Mouse (Mus musculus) urinary bladder, postnatal 36 days (tissue): ENCODE data around the gene Slc16a12.
"Not testable (repeated sequence)": the region's sequence is repeated elsewhere in the genome, so short reads cannot be mapped to it uniquely, and the experiment has no call there.

Experiments used
- DNase-seq, 2 experiments: peaks; one replicate each; pipeline ENCODE4 v3.0.0; 2022; ENCODE audit warnings: low spot score in 2 of 2, mixed read lengths in 1 of 2

Gene Slc16a12

DNA sequence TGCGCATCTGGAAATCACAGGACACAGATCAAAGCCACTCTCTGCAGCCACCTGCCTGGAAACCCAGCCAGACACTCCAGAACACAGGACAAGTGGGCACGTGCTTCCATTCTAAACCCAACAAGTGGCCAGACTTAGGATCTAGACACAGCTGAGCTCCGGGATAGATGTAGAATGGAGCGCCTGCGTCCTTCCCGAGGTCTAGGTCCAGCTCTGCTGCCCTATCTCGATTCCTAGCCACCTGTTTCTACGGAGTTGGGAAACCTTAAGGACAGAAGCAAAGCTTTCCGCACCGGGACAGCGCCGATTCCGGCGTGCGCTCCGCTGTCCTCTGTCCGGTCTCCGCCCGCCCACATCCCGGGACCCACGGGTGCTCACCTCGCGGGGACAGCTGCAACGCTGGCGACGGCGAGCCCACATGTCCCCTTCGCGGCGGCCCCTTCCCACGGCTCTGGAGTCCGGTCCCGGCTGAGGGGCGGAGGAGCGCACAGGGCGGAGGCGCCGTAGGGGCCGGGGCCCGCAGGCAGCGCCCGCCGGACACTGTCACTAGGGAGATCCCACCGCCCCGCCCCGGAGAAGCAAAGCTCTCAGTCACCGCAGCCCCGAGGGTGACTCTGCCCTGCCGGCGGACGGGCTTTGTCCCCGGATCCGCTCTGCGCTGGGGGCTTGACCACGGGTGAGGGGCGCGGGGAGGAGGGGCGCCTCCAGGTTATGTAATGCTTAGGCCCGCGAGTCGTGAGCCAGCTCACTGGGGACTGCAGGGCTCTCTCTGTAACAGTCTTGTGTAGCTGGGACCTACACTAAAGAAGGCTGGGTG lies at the start of gene Slc16a12:
Gene Slc16a12 (minus strand): TSS at position 602 of the 817 bp plus-strand sequence.
- DNase-seq = peak in 1 of 2 experiments; percentile 11

DNA sequence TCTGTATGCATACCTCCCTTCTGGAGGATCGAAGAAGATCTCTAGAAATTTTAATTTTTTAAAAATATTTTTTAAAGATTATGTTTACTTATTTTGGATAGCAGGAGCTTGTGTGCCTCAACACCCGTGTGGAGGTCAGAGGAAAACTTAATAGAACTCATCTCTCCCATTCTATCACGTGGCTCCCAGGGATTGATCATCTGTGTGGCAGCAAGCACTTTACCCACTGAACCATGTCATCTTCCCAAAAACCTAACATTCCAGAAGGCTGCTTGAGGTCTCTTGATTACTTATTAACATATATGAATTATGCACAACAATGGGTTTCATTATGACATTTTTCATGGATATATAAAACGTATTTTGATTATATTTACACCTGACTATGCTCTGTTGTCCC lies 49.3 kb upstream of the Slc16a12 start:
- no peak for DNase-seq

DNA sequence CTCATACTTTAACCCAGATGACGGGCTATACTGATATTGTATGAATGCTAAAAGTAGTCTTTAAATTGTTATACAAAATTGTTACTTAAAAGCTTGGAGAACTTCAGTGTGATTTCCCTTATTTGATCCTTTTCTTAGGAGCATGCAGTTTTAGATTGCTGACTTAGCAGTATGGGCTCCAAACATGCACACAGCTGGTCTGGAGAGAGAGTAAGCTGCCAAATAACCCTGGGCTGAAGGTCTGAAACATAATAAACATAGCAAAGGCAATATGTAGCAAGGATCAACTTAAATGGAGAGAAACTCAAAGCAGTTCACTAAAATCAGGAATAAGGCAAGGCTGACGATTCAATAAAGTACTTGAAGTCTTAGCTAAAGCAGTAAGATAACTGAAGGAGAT lies 35.4 kb upstream of the Slc16a12 start:
- no peak for DNase-seq

DNA sequence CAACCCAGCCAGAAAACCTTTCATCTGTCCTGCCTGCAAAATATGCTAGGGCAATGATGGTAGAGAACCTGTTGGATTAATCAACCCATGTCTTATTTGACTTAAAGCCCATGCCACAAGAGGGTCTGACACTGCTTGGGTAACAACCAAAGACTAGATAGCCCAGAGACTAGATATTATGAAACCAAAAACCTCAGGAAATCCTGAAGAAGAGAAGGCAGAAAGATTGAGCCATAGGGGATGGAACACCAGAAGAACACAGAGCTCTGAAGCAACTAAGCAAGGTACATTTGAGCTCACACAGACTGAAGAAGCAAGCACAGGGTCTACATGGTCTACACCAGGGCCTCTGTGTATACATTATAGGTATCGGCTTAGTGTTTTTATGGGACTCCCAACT lies 31.9 kb upstream of the Slc16a12 start:
- no peak for DNase-seq

DNA sequence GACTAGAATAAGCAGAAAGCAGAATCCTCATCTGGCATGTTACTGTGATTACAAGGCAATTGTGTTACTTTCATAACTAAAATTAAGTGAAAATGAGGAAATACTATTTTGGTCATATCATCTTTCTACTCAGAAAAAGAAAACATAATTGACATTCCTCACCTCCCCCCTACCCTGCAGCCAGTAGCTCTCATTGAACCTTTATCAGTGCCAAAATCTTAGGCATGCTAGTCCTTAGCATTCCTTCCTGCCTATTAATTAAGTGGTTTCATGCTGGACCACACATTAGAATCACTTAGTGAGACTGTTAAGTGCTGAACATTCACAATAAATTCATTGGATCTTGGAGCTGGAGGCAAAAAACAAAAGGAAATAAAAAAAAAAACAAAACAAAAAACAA lies 31.0 kb upstream of the Slc16a12 start:
- DNase-seq = no peak

DNA sequence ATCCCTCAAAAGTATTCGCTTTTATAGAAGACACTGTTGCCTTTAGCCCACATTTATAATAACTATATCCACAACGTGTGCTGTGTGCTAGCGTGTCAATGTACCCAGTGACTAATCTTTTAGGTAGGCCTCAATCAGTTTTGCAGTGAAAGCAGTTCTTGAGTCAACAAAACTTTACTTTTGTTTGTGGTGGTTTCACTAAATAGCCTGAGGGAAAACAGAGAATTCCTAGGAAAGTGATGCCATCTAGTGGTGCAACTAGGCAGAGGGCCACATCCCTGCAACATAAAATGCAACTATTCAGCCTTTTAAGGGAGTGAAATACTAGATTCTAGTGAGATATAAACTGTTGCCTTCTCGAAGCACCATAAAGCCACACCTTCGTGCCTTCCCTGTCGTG lies 25.7 kb upstream of the Slc16a12 start:
- peak; percentile 51 for DNase-seq

DNA sequence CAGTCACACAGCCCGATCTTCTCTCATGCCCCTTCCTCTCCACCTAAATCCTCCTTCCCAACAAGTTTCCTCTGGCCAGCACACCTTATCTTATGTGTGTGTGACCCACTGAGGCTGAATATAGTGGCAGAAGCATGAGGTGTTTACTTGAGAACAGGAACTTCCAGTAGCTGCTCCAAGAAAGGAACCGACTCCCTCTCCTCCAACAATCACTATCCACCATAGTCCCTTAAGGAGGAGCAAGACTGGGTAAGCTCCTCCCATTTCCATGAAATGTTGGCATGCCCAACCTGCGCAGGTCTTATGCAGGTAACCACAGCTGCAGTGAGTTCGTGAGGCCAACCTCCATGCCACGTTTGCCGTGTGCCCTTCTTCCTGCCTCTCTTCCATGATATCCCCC lies 23.7 kb upstream of the Slc16a12 start:
- DNase-seq = no peak

DNA sequence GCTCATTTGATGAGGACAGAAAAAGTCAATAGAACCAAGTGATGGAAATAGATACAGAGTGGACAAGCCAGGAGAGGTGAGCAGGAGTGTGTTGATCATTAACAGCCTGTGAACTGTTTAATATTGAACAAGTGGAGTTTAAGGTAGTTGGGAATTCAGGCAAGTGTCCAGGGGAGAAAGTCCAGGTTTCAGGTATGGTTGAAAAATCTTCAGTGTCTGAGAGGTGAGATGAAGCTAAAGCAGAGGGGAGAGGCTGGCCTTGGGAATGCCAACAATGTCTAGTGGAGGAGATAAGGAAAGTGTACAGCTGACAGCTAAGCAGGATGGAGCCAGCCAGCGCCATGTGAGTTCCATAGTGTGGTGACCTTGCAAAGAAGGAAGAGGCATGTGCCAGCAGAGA lies 11.7 kb upstream of the Slc16a12 start:
- no peak for DNase-seq

DNA sequence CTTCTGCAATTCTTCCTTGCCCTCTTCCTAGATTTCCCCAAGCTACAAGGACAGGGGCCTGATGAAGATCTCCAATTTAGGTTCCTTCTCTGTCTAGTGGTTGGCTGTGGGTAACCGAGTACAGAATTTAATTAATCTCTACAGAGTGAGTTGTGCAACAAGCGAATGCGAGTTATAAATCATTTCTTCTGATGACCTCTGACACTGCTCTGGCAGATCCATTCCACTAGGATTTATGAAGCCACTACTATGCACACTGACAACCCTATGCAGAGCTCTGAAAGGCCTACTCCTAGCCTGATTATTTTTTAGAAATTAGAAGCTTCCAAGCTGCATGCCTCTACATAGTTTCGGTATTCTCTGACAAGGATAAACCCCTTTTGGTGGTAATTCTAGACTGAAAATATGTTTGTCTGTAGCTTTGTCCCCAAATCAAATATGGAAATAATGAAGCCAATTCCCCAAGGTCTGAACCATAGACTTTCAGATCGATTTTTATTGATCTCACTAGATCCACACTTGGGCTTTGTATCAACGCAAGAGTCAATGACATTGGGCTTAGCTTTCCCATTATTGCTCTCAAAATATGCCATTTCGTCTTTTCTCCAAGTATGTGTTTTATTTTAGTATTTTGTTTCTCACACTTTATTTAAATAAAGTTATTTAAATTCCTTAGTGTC lies 9.6 kb upstream of the Slc16a12 start:
- DNase-seq = no peak

DNA sequence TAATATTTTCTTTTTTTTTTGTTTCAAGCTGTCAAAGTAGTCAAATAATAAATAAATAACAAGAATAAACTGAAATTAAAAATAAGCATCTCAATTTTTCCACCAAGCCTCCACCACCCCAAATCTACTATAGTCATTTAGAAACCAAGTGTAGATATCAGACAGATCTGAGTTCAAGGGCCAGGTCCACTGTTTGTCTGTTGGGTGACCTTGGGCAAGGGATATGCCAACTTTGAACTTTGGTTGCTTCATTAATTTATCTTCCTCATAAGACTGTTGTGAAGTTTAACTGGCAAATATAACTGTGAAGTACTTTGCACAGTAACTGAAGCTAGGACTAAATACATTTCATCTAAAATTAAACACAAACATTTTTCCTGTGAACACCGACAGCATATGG lies 8.6 kb upstream of the Slc16a12 start:
- no peak for DNase-seq

DNA sequence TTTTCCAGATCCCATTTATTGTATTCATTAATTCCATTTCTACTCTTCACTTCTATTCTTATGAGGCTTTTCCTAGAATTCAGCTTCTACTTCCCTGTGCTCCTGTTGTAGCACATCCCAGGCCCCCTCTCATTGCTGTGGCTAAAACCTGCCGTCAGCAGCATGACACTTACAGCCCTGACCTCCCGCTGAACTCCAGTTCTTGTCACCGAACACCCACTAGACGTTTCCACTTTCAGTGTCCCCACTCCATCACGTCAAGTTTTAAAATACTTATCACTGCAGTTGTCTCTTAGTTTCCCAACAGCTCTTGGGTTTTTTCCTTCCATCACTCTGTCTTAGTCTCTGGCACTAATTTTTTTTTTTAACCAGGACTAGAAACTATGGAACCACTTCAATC lies 6.2 kb upstream of the Slc16a12 start:
- no peak for DNase-seq

DNA sequence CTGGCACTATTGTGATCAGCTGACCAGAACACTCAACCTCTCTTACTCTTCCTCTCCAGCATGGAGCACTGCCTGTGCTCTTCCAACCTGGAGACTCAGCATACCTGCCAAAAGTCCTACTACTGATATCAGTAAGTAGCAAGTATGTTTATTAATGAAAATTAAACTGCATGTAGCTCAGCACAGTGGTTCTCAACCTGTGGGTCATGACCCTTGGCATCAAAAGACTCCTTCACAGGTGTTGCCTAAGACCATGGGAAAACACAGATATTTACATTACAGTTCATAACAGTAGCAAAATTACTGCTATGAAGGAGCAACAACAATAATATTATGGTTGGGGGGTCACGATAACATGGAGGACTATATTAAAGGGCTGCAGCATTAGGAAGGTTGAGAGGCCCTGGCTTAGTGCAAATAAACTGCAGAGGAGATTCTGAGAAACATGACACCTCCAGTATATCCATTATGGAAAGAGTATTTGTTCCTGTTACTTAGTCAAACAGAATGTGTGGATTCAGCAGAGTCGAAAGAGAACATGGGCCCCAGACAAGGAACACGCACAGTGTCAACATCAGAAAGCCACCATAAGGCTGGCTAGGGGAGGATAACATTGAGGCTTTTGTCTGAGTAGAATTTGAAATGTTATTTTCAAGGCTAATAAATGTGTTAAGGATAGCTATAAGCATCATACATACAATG lies 5.5 kb upstream of the Slc16a12 start:
- no peak for DNase-seq

DNA sequence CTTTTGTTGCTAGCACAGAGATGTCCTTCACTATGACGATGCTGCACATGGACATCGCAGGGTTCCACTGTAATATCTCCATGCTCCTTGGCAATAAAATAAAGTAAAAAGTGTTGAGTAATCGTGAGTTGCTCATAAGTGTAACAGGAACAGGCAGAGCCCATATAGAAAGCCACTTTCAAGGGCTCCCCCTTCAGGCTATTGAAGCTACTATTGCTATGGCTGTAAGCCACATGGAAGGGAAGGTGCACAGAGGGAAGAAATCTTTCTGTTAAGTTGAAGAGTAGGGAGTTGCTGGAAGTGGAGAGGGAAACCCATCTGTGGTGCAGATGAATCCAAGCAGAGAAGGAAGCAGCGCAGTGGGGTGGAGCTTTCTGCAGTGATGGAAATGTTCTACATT lies 4.1 kb upstream of the Slc16a12 start:
- DNase-seq = no peak

DNA sequence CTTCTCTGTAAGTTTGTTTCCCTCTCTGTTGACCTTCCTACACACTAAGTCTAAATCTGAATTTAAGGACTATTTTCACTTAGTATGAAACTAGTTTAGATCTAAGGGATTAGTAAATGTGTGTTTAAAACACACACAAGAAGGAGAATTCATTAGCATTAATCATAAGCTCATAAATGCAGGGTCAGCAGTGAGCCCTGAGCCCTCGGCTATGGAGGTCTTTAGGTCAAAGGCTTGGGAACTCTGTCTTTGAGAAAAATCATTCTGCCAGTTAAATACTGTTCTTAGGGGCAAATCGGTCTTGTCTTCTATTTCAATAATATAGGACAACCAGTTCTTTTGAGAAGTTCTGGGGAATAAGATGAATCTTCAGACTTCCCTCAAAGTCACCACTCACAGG lies 1.9 kb upstream of the Slc16a12 start:
- no peak for DNase-seq

DNA sequence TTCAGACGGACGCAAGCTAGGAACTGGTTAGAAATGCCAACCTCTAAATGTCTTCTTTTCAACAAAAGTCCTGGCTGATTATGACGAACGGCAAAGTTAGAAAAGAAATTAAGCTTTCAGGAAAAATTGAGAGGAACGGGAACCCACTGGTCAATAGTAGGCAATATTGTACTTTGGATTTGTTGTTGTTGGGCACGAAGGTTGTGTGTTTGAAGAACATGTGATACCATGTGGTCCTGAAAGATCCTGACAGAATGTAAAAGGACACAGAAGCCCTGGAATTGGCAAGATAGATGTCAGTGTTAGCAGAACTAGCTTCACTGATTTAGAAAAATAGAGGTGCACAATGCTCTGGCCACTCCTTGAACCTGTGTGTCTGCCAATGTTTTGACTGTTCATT lies 880 bp upstream of the Slc16a12 start:
- DNase-seq = not testable (repeated sequence)

DNA sequence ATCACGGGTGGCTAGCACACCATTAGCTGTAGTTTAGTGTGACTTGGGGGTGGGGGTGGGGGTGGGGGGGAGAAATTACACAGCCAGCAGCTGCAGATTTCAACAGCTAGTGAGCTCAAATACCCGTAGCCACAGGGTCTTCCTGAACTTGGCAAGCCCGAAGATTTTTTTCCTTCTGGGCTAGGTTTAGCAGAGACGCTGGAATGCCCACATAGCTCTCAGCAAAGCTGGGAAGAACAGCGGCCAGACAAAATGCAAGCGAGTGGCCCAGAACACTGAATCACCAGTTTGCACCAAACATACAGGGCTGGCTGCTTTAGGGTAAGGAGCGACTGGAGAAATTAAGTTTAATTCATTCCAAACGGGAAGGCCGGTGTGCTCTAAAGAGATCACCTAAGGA lies 888 bp downstream of the Slc16a12 start:
- no peak for DNase-seq

DNA sequence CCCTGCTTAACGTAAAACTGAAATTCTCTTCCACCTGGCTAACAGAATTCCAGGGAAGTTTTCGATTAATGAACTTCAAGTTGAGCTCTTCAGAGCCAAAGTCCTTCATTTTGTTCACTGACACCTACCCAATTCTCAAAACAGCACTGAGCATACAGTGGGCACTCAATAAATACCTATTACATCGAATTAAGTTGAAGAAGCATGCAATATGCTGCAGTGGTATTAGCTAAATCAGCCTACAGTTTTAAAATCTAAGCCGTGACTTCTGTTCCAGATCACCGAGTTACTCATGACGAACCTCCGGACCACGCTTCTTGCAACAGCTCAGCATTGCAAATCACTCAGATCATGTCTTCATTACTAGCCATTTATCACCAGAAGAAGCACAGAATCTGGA lies 2.1 kb downstream of the Slc16a12 start:
- DNase-seq = no peak

DNA sequence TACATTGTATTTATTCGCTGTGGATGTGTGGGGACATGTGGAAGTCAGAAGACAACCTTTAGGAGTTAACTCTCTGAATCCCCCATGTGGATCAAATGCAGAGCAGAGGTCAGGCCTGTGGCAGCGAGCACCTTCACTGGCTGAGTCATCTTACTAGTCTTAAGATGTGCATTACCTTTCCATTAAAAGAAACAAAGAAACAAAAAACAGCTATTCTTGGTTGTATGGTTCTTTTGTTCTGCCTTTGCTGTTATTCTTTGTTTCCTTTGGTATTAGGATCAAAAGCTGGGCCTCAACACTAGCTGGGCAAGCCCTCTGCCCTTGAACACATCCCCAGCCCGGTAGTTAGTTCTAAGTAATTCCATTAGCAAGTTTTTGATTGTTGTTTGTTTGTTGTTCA lies 9.2 kb downstream of the Slc16a12 start:
- no peak for DNase-seq

DNA sequence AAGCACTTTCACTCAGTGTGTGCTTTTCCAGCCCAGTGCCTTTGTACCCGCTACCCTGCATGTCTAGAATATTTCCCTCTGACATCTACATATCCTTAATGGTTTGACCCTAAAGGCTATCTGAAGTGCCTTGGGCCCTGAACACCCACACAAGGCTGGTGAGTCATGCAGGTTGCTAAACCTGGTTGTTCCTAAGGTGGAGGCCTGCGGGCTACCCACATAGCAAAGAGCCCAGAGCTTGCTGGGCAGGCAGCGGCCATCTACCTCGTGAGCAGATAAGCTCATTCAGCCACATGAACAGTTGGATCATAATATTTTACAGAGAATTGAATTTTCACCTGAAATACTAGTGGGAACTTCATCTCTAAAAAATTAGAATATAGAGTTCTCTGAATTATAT lies 11.2 kb downstream of the Slc16a12 start:
- DNase-seq = no peak

DNA sequence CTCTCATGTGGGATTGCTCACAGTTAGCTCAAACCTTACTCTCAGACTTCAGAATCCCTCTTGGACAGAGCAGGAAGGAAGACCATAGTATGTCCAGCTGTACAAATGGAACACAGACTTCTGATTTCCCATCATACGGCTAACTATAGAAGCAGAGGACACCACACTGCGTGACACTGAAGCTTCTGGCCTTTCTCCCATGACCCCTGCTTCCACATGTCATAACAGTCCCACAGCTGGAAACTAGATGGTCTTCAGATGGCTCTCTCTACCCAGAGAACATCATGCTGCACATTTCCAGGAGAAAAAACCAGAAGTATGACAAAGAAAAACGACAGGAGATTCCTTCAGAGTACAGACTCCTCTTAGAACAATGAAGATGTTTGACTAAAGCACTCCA lies 14.1 kb downstream of the Slc16a12 start:
- DNase-seq = no peak

DNA sequence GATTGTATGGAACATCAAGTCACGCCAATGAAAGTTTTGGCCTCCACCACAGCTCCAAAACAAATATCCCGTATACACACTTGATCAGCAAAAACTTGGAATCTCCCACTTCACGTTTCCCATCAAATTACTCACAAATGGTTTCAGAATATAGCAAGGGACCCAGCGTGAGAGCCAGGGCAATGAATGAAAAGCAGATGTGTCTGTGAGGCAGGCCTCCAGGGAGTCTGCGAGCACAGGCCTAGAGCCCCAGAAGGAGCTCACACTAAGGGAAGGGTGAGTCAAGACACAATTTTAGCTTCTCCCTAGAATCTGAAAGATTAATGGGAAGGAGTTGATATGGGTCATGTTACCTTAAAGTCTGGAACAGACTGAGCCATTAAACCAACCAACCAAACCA lies 15.7 kb downstream of the Slc16a12 start:
- no peak for DNase-seq

DNA sequence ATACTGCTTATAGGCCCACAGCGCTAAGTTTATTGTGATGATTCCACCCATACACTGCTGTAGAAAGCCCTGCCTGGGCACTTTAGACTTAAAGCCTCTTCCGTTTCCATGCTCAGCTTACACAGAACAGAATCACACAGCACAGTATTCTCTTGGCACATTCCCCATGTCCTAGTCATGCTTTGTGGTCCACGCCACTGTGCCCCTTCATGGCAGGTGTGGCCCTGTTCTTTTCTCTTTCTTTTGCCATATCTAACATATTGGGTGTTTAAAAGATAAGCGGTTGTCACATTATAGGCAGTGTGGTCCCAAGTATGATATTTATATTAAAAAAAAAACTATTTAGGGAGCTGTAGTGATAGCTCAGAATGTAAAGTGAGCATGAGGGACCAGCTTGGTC lies 16.5 kb downstream of the Slc16a12 start:
- DNase-seq = no peak

DNA sequence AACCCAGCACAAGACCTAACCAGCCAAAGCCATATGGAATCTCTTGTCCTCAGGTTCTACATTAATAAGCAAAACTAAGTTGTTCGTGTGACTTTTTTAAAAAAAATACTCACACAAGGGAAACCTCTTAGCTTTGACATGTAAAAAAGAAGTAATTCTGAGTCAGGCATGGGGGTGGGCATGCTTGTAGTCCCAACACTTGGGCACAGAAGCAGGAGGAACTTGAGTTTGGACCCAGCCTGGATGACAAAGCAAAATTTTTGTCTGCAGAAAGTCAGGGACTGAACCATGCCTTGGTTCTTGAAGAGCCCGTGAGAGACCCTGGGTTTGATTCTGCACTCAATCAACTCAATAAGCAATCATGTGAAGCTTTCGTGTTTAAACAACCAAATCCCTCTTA lies 17.6 kb downstream of the Slc16a12 start:
- DNase-seq = no peak
